ENCODE assay signal across 10 mouse cellular contexts in the genomic region with DNA sequence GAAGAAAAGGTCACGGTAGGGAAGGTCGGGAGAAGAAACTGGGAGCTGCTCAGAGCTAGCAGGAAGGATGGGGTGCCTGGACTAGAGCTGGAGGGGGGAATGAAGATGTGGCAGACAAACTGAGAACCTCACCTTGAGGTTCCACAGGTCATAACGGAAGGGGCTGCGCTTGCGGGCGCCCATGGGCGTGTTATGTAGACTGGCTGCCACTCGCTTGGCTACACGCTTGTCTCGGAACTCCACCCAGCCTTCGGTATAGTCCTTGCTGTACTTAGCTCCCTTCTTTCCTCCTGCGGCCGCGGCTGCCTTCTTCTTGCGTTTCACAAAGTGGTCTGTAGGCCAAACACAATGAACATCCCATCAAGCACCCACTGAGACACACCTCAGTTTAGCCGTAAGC. TPM values are rescaled to one million over a fixed set of nuclear protein-coding genes. Genes with fewer than 3 reads are reported as not detected.
DNase-seq lines count a peak whose midpoint lies in the region; ATAC-seq and TF ChIP-seq lines count a peak whose summit lies in the region.
"Had no signal": no experiment of that assay in that cellular context is flagged by ENCODE, and none has a peak within 500 bp of the region (broad histone marks: within the 10 kb centered on the region; RNA-seq: fewer than 3 reads in every experiment).

No protein-coding gene starts in this region.

- intact Hi-C loops in left cerebral cortex, postnatal 36 days (cut with DNase I): no loop called here

- peaks cover 25% of the 10 kb centered on the region for H3K4me1 ChIP-seq in kidney, embryonic 15.5 days
- H3K4me1 ChIP-seq in embryonic facial prominence, embryonic 10.5 days: peaks cover 14% of the 10 kb centered on the region
- H3K4me1 ChIP-seq in embryonic fibroblast, embryonic 13.5 days (ENCODE audit: control insufficient read depth, insufficient read depth, low read length): no peaks in the 10 kb centered on the region; the same call in 1 of the 2 replicates
- peaks cover 25% of the 10 kb centered on the region for H3K4me1 ChIP-seq in midbrain, embryonic 13.5 days (replicated peaks)

- peak overlapping the region; percentile 64 for H3K4me2 ChIP-seq in kidney, embryonic 15.5 days
- H3K4me2 ChIP-seq in midbrain, embryonic 13.5 days (replicated peaks): peak overlapping the region; percentile 91; the same call in 1 of the 2 replicates

- H3K9ac ChIP-seq in kidney, embryonic 15.5 days: no peak overlapping the region
- no peak overlapping the region; the same call in 1 of the 2 replicates for H3K9ac ChIP-seq in midbrain, embryonic 13.5 days (replicated peaks)

- WGBS in kidney, embryonic 15.5 days: 93% methylated on average over 16 of the region's 16 CpGs
- 96% methylated on average over 16 of the region's 16 CpGs for WGBS in embryonic facial prominence, embryonic 10.5 days
- WGBS in midbrain, embryonic 13.5 days: 94% methylated on average over 16 of the region's 16 CpGs

- DNase-seq in kidney, postnatal 14 days: no peak
- no peak for DNase-seq in embryonic facial prominence, embryonic 10.5 days (ENCODE audit: low spot score)
- no peak for DNase-seq in left cerebral cortex, adult 18-20 months (ENCODE audit: low spot score in 2 of 2)
- DNase-seq in left cerebral cortex, postnatal 36 days (ENCODE audit: low spot score in 2 of 2): no peak
- DNase-seq in embryo, embryonic 11 days: no peak
- DNase-seq: lung, postnatal 36 days had no signal

- peaks cover 47% of the 10 kb centered on the region for H3K36me3 ChIP-seq in kidney, embryonic 15.5 days
- H3K36me3 ChIP-seq in embryonic facial prominence, embryonic 10.5 days (replicated peaks): peaks cover 46% of the 10 kb centered on the region
- H3K36me3 ChIP-seq in midbrain, embryonic 13.5 days: peaks cover 38% of the 10 kb centered on the region

- H3K27ac ChIP-seq in kidney, embryonic 15.5 days: no peak overlapping the region
- H3K27ac ChIP-seq in embryonic facial prominence, embryonic 10.5 days (replicated peaks): no peak overlapping the region
- no peak overlapping the region for H3K27ac ChIP-seq in embryonic fibroblast, embryonic 13.5 days (ENCODE audit: insufficient read depth, low read length)
- H3K27ac ChIP-seq in midbrain, embryonic 13.5 days: no peak overlapping the region
- H3K27ac ChIP-seq: layer of hippocampus, adult 2 months had no signal

- no peaks in the 10 kb centered on the region for H3K27me3 ChIP-seq in kidney, embryonic 15.5 days
- no peaks in the 10 kb centered on the region for H3K27me3 ChIP-seq in embryonic facial prominence, embryonic 10.5 days (replicated peaks; ENCODE audit: low read depth, poor library complexity, severe bottlenecking)
- no peaks in the 10 kb centered on the region for H3K27me3 ChIP-seq in midbrain, embryonic 13.5 days

- no peak for ATAC-seq in kidney, embryonic 15.5 days (replicated peaks; ENCODE audit: low FRiP score)
- no peak for ATAC-seq in midbrain, embryonic 13.5 days

- H3K9me3 ChIP-seq in kidney, embryonic 15.5 days (replicated peaks): no peaks in the 10 kb centered on the region
- H3K9me3 ChIP-seq in embryonic facial prominence, embryonic 10.5 days: no peaks in the 10 kb centered on the region
- no peaks in the 10 kb centered on the region for H3K9me3 ChIP-seq in midbrain, embryonic 13.5 days

- peak overlapping the region; percentile 88 for H3K4me3 ChIP-seq in kidney, embryonic 15.5 days (replicated peaks)
- H3K4me3 ChIP-seq in embryonic facial prominence, embryonic 10.5 days: peak overlapping the region; percentile 95
- H3K4me3 ChIP-seq in embryonic fibroblast, embryonic 13.5 days (ENCODE audit: insufficient read depth, low read length): peak overlapping the region; percentile 62; the same call in 1 of the 2 replicates
- peak overlapping the region; percentile 71 for H3K4me3 ChIP-seq in midbrain, embryonic 13.5 days (replicated peaks)

- TF ChIP-seq CTCF in embryonic fibroblast, embryonic 13.5 days (IDR thresholded peaks at IDR 0.05; ENCODE audit: borderline replicate concordance, insufficient read depth, low read length): no peak

- TF ChIP-seq POLR2A in embryonic fibroblast, embryonic 13.5 days (IDR thresholded peaks at IDR 0.05; ENCODE audit: low read depth, low read length): no peak

RNA-seq across cellular contexts. Expression of gene Abt1, which starts 1.3 kb away (rescaled TPM):
- polyA plus RNA-seq in kidney, embryonic 15.5 days (2015; fragmentation: Nextera tagmentation; extraction: Ambion mirVana): 13.5 and 13.7 TPM in 2 replicates
- polyA plus RNA-seq in embryonic facial prominence, embryonic 10.5 days (2016; fragmentation: Nextera tagmentation; extraction: Ambion mirVana): 15.0 and 15.6 TPM in 2 replicates
- polyA plus RNA-seq in embryonic fibroblast, embryonic 13.5 days (2011; ENCODE audit: insufficient read length, low read depth, missing spikeins): 4.2 and 4.7 TPM in 2 replicates
- 10.8 TPM in 2 replicates for polyA plus RNA-seq in midbrain, embryonic 13.5 days (2015; fragmentation: Nextera tagmentation; extraction: Ambion mirVana)
- total RNA-seq in left cerebral cortex, adult 18-20 months (2021): 1 to 10 TPM; 9.0 to 9.5 TPM
- 1 to 10 TPM; 8.4 to 8.5 TPM for total RNA-seq in left cerebral cortex, postnatal 36 days (2021)

RNA-seq across cellular contexts. Expression of gene Btn1a1, which starts 43.4 kb away (rescaled TPM):
- polyA plus RNA-seq in kidney, embryonic 15.5 days (2015; fragmentation: Nextera tagmentation; extraction: Ambion mirVana): 0.08 and 0.12 TPM in 2 replicates
- polyA plus RNA-seq in embryonic facial prominence, embryonic 10.5 days (2016; fragmentation: Nextera tagmentation; extraction: Ambion mirVana): 0.12 and 0.16 TPM in 2 replicates
- polyA plus RNA-seq in embryonic fibroblast, embryonic 13.5 days (2011; ENCODE audit: insufficient read length, low read depth, missing spikeins): not detected in 2 replicates
- polyA plus RNA-seq in midbrain, embryonic 13.5 days (2015; fragmentation: Nextera tagmentation; extraction: Ambion mirVana): 0.04 and 0.13 TPM in 2 replicates
- not detected for total RNA-seq in left cerebral cortex, adult 18-20 months (2021)
- total RNA-seq in left cerebral cortex, postnatal 36 days (2021): not detected
- total RNA-seq: layer of hippocampus, adult 2 months had no signal

RNA-seq across cellular contexts. Expression of gene Zfp322a, which starts 53.3 kb away (rescaled TPM):
- polyA plus RNA-seq in kidney, embryonic 15.5 days (2015; fragmentation: Nextera tagmentation; extraction: Ambion mirVana): 48.8 and 48.9 TPM in 2 replicates
- polyA plus RNA-seq in embryonic facial prominence, embryonic 10.5 days (2016; fragmentation: Nextera tagmentation; extraction: Ambion mirVana): 59.9 and 60.6 TPM in 2 replicates
- polyA plus RNA-seq in embryonic fibroblast, embryonic 13.5 days (2011; ENCODE audit: insufficient read length, low read depth, missing spikeins): 24.1 and 25.7 TPM in 2 replicates
- 56.3 and 58.9 TPM in 2 replicates for polyA plus RNA-seq in midbrain, embryonic 13.5 days (2015; fragmentation: Nextera tagmentation; extraction: Ambion mirVana)
- total RNA-seq in left cerebral cortex, adult 18-20 months (2021): 10 to 100 TPM; 29.5 to 31.7 TPM
- 10 to 100 TPM; 26.3 to 35.5 TPM for total RNA-seq in left cerebral cortex, postnatal 36 days (2021)
